Mouse (Mus musculus) ES-Bruce4 (cell line): ENCODE data around the gene Rasa3.

Experiments
- CTCF ChIP-seq: IDR thresholded peaks from one replicate; pipeline ENCODE4 v1.8.1; 2011; ENCODE audit warnings: low read depth, low read length
- EP300 ChIP-seq: IDR thresholded peaks from 2 replicates; pipeline ENCODE4 v1.6.1; 2011; ENCODE audit warnings: low read depth, low read length; ENCODE audit not compliant: insufficient read depth

DNA sequence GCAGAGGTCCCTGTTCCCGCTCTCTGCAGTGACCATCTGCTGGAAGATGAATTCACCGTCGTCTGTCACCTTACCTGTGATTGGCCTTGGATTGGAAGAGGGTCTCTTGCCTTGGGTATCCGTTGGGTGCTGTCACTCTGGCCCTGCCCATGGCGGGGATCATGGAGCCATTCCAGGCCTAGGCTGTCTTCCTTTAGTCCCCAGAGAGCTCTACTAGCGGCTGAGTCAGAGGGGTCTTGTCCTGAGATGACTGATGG, 125.9 kb downstream of the Rasa3 start:
- no peak for TF ChIP-seq CTCF
- no peak for TF ChIP-seq EP300
